Mouse (Mus musculus) lung, postnatal 0 days (tissue): ENCODE results near the gene Zfp281.

Experiments
- CTCF ChIP-seq: IDR thresholded peaks from 2 replicates; pipeline ENCODE4 v1.5.1; 2016; ENCODE audit warnings: antibody characterized with exemption, mild to moderate bottlenecking
- EP300 ChIP-seq: IDR thresholded peaks from 2 replicates; pipeline ENCODE4 v1.6.1; 2016; ENCODE audit warnings: antibody characterized with exemption, mild to moderate bottlenecking, control low read depth

- TF ChIP-seq CTCF (no peak), EP300 (no peak)
Observed at GRCm38 (mm10) chr1:136654385-136654784, 29.7 kb downstream of the Zfp281 start.
